Mouse (Mus musculus) heart, embryonic 15.5 days (tissue): ENCODE measurements at regions not wholly inside any gene's neighbourhood (a gene's known extent, or its start where the extent isn't known, plus 50 kb on each side); places are given as distances from the start of the nearest gene placed in this dataset.

Experiments
- ATAC-seq: fragments of 200-750 bp; cut with Nextera tagmentation; replicated peaks from 2 replicates; pipeline ENCODE4 v1.8.0; 2017; ENCODE audit warnings: low read depth, moderate TSS enrichment; ENCODE audit not compliant: insufficient number of reproducible peaks, insufficient read depth, low FRiP score
- H3K27ac ChIP-seq: fragments of 300-500 bp; sonication (generic); 2 replicates; pipeline ENCODE4 v1.5.1; 2015; ENCODE audit warnings: mild to moderate bottlenecking, inconsistent platforms
- H3K27me3 ChIP-seq: fragments of 300-500 bp; sonication (generic); 2 replicates; pipeline ENCODE4 v1.6.1; 2015; ENCODE audit warnings: inconsistent platforms
- H3K36me3 ChIP-seq: fragments of 300-500 bp; sonication (generic); 2 replicates; pipeline ENCODE4 v1.6.1; 2015; ENCODE audit warnings: mild to moderate bottlenecking, inconsistent platforms
- H3K4me1 ChIP-seq: fragments of 300-500 bp; sonication (generic); replicated peaks from 2 replicates; pipeline ENCODE4 v1.6.1; 2015; ENCODE audit warnings: inconsistent platforms
- H3K4me2 ChIP-seq: fragments of 300-500 bp; sonication (generic); 2 replicates; pipeline ENCODE4 v1.6.1; 2015; ENCODE audit warnings: inconsistent platforms, mild to moderate bottlenecking, moderate library complexity
- H3K4me3 ChIP-seq: fragments of 300-500 bp; sonication (generic); 2 replicates; pipeline ENCODE4 v1.5.1; 2015; ENCODE audit warnings: mild to moderate bottlenecking, inconsistent platforms
- H3K9ac ChIP-seq: fragments of 300-500 bp; sonication (generic); 2 replicates; pipeline ENCODE4 v1.6.1; 2015; ENCODE audit warnings: mild to moderate bottlenecking, inconsistent platforms
- H3K9me3 ChIP-seq: fragments of 300-500 bp; sonication (generic); replicated peaks from 2 replicates; pipeline ENCODE4 v1.6.1; 2016; ENCODE audit warnings: inconsistent platforms
- WGBS: fragments of 180-500 bp; shearing (Covaris S2); methylation state at CpG from one replicate; pipeline ENCODE4 v1.1.7; 2015; ENCODE audit warnings: mixed read lengths; 5-methylcytosine and 5-hydroxymethylcytosine counted together

GRCm38 (mm10) chr17:66232891-66233421, 109.6 kb downstream of the Ddx11 start:
- 41% methylated on average over 18 of the region's 18 CpGs for WGBS
- Histone ChIP-seq H3K27ac (no peak overlapping the region), H3K36me3 (no peaks in the 10 kb centered on the region), H3K4me2 (peak overlapping the region; percentile 52), H3K9me3 (no peaks in the 10 kb centered on the region), H3K4me3 (peak overlapping the region; percentile 20), H3K9ac (no peak overlapping the region), H3K27me3 (peaks cover 11% of the 10 kb centered on the region), H3K4me1 (peaks cover 5% of the 10 kb centered on the region)
- 0 out of 2 replicates have a peak, but pooled peaks have one; percentile 10 for ATAC-seq

GRCm38 (mm10) chr17:66233451-66233951, 110.2 kb downstream of the Ddx11 start:
- peak; percentile 56 for ATAC-seq
- Histone ChIP-seq H3K9me3 (no peaks in the 10 kb centered on the region), H3K36me3 (no peaks in the 10 kb centered on the region), H3K4me1 (peaks cover 5% of the 10 kb centered on the region), H3K4me2 (peak overlapping the region; percentile 52), H3K4me3 (peak overlapping the region; percentile 20), H3K9ac (no peak overlapping the region), H3K27me3 (peaks cover 15% of the 10 kb centered on the region), H3K27ac (no peak overlapping the region)
- 26% methylated on average over 12 of the region's 12 CpGs for WGBS

GRCm38 (mm10) chr17:66234432-66234831, 111.1 kb downstream of the Ddx11 start:
- H3K27me3 ChIP-seq, result peaks cover 22% of the 10 kb centered on the region
- H3K9ac ChIP-seq, result no peak overlapping the region
- peaks cover 5% of the 10 kb centered on the region for H3K4me1 ChIP-seq
- no peaks in the 10 kb centered on the region for H3K36me3 ChIP-seq
- ATAC-seq, result no peak
- no peak overlapping the region for H3K4me2 ChIP-seq
- no peaks in the 10 kb centered on the region for H3K9me3 ChIP-seq
- WGBS, result 75% methylated on average over 19 of the region's 19 CpGs
- no peak overlapping the region for H3K27ac ChIP-seq
- H3K4me3 ChIP-seq, result no peak overlapping the region

GRCm38 (mm10) chr17:66235096-66235805, 111.9 kb downstream of the Ddx11 start:
- Histone ChIP-seq H3K4me1 (peaks cover 5% of the 10 kb centered on the region), H3K27me3 (peaks cover 22% of the 10 kb centered on the region), H3K4me3 (no peak overlapping the region), H3K4me2 (peak overlapping the region; percentile 39; the same call in 1 of the 2 replicates), H3K9me3 (no peaks in the 10 kb centered on the region), H3K27ac (no peak overlapping the region), H3K36me3 (no peaks in the 10 kb centered on the region), H3K9ac (no peak overlapping the region)
- ATAC-seq, result 0 out of 2 replicates have a peak, but pooled peaks have one; percentile 56
- 7% methylated on average over 19 of the region's 19 CpGs for WGBS

GRCm38 (mm10) chr17:66235806-66236335, 112.6 kb downstream of the Ddx11 start:
- Histone ChIP-seq H3K9me3 (no peaks in the 10 kb centered on the region), H3K27me3 (peaks cover 22% of the 10 kb centered on the region), H3K4me2 (no peak overlapping the region), H3K4me3 (no peak overlapping the region), H3K4me1 (peaks cover 5% of the 10 kb centered on the region), H3K27ac (no peak overlapping the region), H3K9ac (no peak overlapping the region), H3K36me3 (no peaks in the 10 kb centered on the region)
- no peak for ATAC-seq
- WGBS, result 83% methylated on average over 15 of the region's 15 CpGs

GRCm38 (mm10) chr17:66241868-66242622, 118.7 kb downstream of the Ddx11 start:
- Histone ChIP-seq H3K36me3 (no peaks in the 10 kb centered on the region), H3K4me1 (no peaks in the 10 kb centered on the region; the same call in 1 of the 2 replicates), H3K27me3 (peaks cover 12% of the 10 kb centered on the region), H3K9ac (no peak overlapping the region), H3K27ac (no peak overlapping the region), H3K4me3 (no peak overlapping the region), H3K4me2 (no peak overlapping the region), H3K9me3 (no peaks in the 10 kb centered on the region)
- 35% methylated on average over 9 of the region's 9 CpGs for WGBS
- no peak for ATAC-seq

- WGBS, result 89% methylated on average over 14 of the region's 14 CpGs
- no peak for ATAC-seq
- no peak overlapping the region for H3K4me2 ChIP-seq
- no peak overlapping the region for H3K27ac ChIP-seq
- no peaks in the 10 kb centered on the region; the same call in 1 of the 2 replicates for H3K4me1 ChIP-seq
- no peaks in the 10 kb centered on the region for H3K9me3 ChIP-seq
- H3K27me3 ChIP-seq, result no peaks in the 10 kb centered on the region
- no peaks in the 10 kb centered on the region for H3K36me3 ChIP-seq
- no peak overlapping the region for H3K9ac ChIP-seq
- no peak overlapping the region for H3K4me3 ChIP-seq
Measured at GRCm38 (mm10) chr17:66244183-66244582, 120.9 kb downstream of the Ddx11 start.

- Histone ChIP-seq H3K27me3 (no peaks in the 10 kb centered on the region), H3K9ac (no peak overlapping the region), H3K4me3 (no peak overlapping the region), H3K27ac (no peak overlapping the region), H3K36me3 (no peaks in the 10 kb centered on the region), H3K4me2 (no peak overlapping the region), H3K9me3 (no peaks in the 10 kb centered on the region), H3K4me1 (no peaks in the 10 kb centered on the region; the same call in 1 of the 2 replicates)
- 51% methylated on average over 14 of the region's 14 CpGs for WGBS
- no peak for ATAC-seq
Measured at GRCm38 (mm10) chr17:66246031-66246534, 122.8 kb downstream of the Ddx11 start.

- no peak overlapping the region for H3K4me3 ChIP-seq
- no peaks in the 10 kb centered on the region for H3K9me3 ChIP-seq
- no peaks in the 10 kb centered on the region for H3K27me3 ChIP-seq
- no peaks in the 10 kb centered on the region for H3K36me3 ChIP-seq
- no peak overlapping the region for H3K4me2 ChIP-seq
- ATAC-seq, result no peak
- peaks cover 7% of the 10 kb centered on the region; the same call in 1 of the 2 replicates for H3K4me1 ChIP-seq
- H3K27ac ChIP-seq, result no peak overlapping the region
- 91% methylated on average over 2 of the region's 2 CpGs for WGBS
- no peak overlapping the region for H3K9ac ChIP-seq
Measured at GRCm38 (mm10) chr17:66251495-66251894, 128.2 kb downstream of the Ddx11 start.

- H3K36me3 ChIP-seq, result no peaks in the 10 kb centered on the region
- H3K9me3 ChIP-seq, result no peaks in the 10 kb centered on the region
- ATAC-seq, result no peak
- H3K4me3 ChIP-seq, result no peak overlapping the region
- WGBS, result 87% methylated on average over 6 of the region's 6 CpGs
- H3K4me2 ChIP-seq, result no peak overlapping the region
- H3K9ac ChIP-seq, result no peak overlapping the region
- H3K27me3 ChIP-seq, result no peaks in the 10 kb centered on the region
- H3K4me1 ChIP-seq, result peaks cover 7% of the 10 kb centered on the region; the same call in 1 of the 2 replicates
- no peak overlapping the region for H3K27ac ChIP-seq
Measured at GRCm38 (mm10) chr17:66252926-66253325, 129.6 kb downstream of the Ddx11 start.

- ATAC-seq, result no peak
Measured at GRCm38 (mm10) chr17:66259697-66260096, 136.4 kb downstream of the Ddx11 start.

More at GRCm38 (mm10) chr17:66259697-66260096, 136.4 kb downstream of the Ddx11 start:
- Histone ChIP-seq H3K4me3 (no peak overlapping the region), H3K4me1 (peaks cover 7% of the 10 kb centered on the region; the same call in 1 of the 2 replicates), H3K4me2 (no peak overlapping the region), H3K9ac (no peak overlapping the region), H3K27me3 (no peaks in the 10 kb centered on the region), H3K36me3 (no peaks in the 10 kb centered on the region), H3K27ac (no peak overlapping the region), H3K9me3 (no peaks in the 10 kb centered on the region)
- 59% methylated on average over 8 of the region's 8 CpGs for WGBS
